Mouse (Mus musculus) adipose tissue, adult 10 weeks (tissue): Measurements from ENCODE around the gene Pdcd2l. TPM values are rescaled to one million over a fixed set of nuclear protein-coding genes. Genes with fewer than 3 reads are reported as not detected.

ENCODE experiments used
- polyA plus RNA-seq: library from polyadenylated mRNA; stranded (reverse); fragments of 350-450 nt; fragmentation: Illumina TruSeq; extraction: RNeasy Lipid Tissue Mini Kit (QIAGEN cat#74804); gene quantifications from one replicate; pipeline ENCODE4 v1.2.3, GENCODE M21; 2014; ENCODE audit warnings: low read depth, low replicate concordance

Gene Pdcd2l
- polyA plus RNA-seq: 18.3 TPM

GRCm38 (mm10) chr7:34196132-34197128 lies at the start of gene Pdcd2l:
Gene Pdcd2l (minus strand): TSS chr7:34196661.

DNA sequence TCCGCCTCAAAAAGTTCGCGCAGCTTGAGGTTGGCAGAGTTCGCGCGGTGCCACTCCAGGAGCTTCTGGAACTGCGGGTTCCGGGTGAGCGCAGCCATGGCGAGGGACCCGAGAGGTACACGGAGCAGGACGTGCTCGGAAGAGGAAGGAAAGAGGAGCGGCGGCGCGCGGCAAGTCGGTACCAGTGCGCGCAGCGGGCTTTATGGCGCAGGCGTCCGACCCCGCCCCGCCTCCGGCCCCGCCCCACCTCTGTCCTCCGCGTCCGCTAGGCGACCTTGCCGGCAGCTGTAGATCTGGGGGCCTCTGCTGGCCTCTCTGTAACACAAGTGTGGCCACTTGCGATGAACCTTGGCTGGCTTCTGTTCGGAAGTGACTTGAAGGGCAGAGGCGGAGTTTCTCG lies 33.7 kb upstream of the Pdcd2l start, which contains the start of gene Gpi1:
TSS of gene Gpi1 (minus strand) at position 221 of the 400 bp plus-strand sequence.

GRCm38 (mm10) chr7:34169454-34169853 lies 27.0 kb downstream of the Pdcd2l start, which contains the start of gene Uba2:
Gene Uba2 (minus strand): TSS chr7:34169599.

Other genes with a start within 250 kb of the Pdcd2l start
- gene Scgb2b27, start 182.7 kb downstream of the Pdcd2l start, polyA plus RNA-seq: not detected
- gene Scgb1b27, start 175.2 kb downstream of the Pdcd2l start, polyA plus RNA-seq: not detected
- not detected for gene Scgb1b30, start 101.2 kb downstream of the Pdcd2l start, polyA plus RNA-seq
- gene Wtip, start 63.4 kb downstream of the Pdcd2l start, polyA plus RNA-seq: 18.9 TPM
- 75.8 TPM for gene Uba2, start 27.1 kb downstream of the Pdcd2l start, polyA plus RNA-seq
- 240 TPM for gene Gpi1, start 33.7 kb upstream of the Pdcd2l start, polyA plus RNA-seq
- not detected for gene Gm6096, start 54.4 kb upstream of the Pdcd2l start, polyA plus RNA-seq
- 33.8 TPM for gene 4931406P16Rik, start 116.9 kb upstream of the Pdcd2l start, polyA plus RNA-seq
- 73.4 TPM for gene Lsm14a, start 196.7 kb upstream of the Pdcd2l start, polyA plus RNA-seq